Mouse (Mus musculus) left cerebral cortex, postnatal 25 days (tissue): ENCODE measurements around the gene Ganc. TPM values are rescaled to one million over a fixed set of nuclear protein-coding genes. Genes with fewer than 3 reads are reported as not detected.
A peak's percentile ranks its signal among the peaks of the same experiment; 100 is the strongest.

Experiments
- DNase-seq, 2 experiments: peaks; one replicate each; pipeline ENCODE4 v3.0.0; 2022; ENCODE audit warnings: low spot score in 2 of 2, mixed read lengths in 1 of 2
- intact Hi-C: fragments of 180-260 bp; cut with DNase I; formaldehyde crosslinking; loops from one replicate; pipeline ENCODE4 v1.15.1; 2025
- total RNA-seq, 2 experiments: library from RNA; stranded (reverse); gene quantifications; 2 replicates each; pipeline ENCODE4 v1.2.3; 2021

The Ganc gene
- total RNA-seq, 2 experiments from 2014 or later = 12.6 to 15.7 TPM

DNA sequence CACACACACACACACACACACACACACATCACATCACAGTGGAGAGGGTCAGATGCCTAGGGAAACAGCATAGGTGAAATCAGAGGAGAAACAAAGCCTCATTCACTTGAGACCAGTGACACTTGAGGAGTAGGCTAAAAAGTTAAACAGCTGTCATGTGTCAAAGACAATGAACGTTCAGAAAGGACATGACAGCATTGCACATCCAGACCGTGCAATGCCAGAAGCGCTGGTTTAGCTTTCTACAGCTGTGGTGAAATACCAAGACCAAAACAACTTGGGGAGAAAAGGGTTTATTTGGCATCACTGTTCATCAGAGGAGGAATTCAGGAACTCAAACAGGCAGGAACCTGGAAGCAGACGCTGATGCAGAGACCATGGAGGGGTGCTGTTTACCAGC lies 89.6 kb downstream of the Ganc start:
- intact Hi-C loops = no loop called here
- no peak for DNase-seq

GRCm38 (mm10) chr2:120496511-120496910 lies 92.8 kb downstream of the Ganc start:
- DNase-seq = peak; percentile 30 to 66
- intact Hi-C loops = no loop called here

GRCm38 (mm10) chr2:120499971-120500471 lies 96.3 kb downstream of the Ganc start:
- no peak for DNase-seq
- intact Hi-C loops = no loop called here

GRCm38 (mm10) chr2:120501136-120501918 lies 97.6 kb downstream of the Ganc start:
- intact Hi-C loops = no loop called here

GRCm38 (mm10) chr2:120501931-120502604 lies 98.4 kb downstream of the Ganc start:
- intact Hi-C loops = no loop called here
- no peak for DNase-seq

More at GRCm38 (mm10) chr2:120501136-120501918, 97.6 kb downstream of the Ganc start:
- DNase-seq = no peak

- no peak for DNase-seq
- intact Hi-C loops = no loop called here
These were observed 98.9 kb downstream of the Ganc start for GRCm38 (mm10) chr2:120502605-120502990.

GRCm38 (mm10) chr2:120503094-120503493 lies 99.4 kb downstream of the Ganc start:
- intact Hi-C loops = no loop called here
- DNase-seq = no peak

GRCm38 (mm10) chr2:120503992-120504391 lies 100.3 kb downstream of the Ganc start:
- intact Hi-C loops = no loop called here
- no peak for DNase-seq

Other genes starting within 250 kb of the Ganc start
- 10 to 100 TPM; 13.2 to 18.8 TPM for gene Ehd4, start 249.3 kb upstream of the Ganc start, total RNA-seq
- gene Pla2g4e, start 158.6 kb upstream of the Ganc start, total RNA-seq = 10 to 100 TPM; 18.9 to 21.8 TPM
- not detected for gene Pla2g4d, start 114.7 kb upstream of the Ganc start, total RNA-seq
- not detected for gene Pla2g4f, start 89.7 kb upstream of the Ganc start, total RNA-seq
- 10 to 100 TPM; 68.7 to 69.9 TPM for gene Vps39, start 50.8 kb upstream of the Ganc start, total RNA-seq
- gene Tmem87a, start 217 bp downstream of the Ganc start, total RNA-seq = 10 to 100 TPM; 41.3 to 44.4 TPM
- gene Capn3, start 52.1 kb downstream of the Ganc start, total RNA-seq = 1 to 10 TPM; 5.8 to 6.7 TPM
- gene Zfp106, start 159.9 kb downstream of the Ganc start, total RNA-seq = 100 to 1,000 TPM; 148 to 150 TPM
- gene Snap23, start 163.8 kb downstream of the Ganc start, total RNA-seq = 10 to 100 TPM; 15.9 to 24.3 TPM
- 10 to 100 TPM; 14.8 to 15.6 TPM for gene Haus2, start 205.5 kb downstream of the Ganc start, total RNA-seq
- gene Lrrc57, start 205.6 kb downstream of the Ganc start, total RNA-seq = 10 to 100 TPM; 40.6 to 46.8 TPM
- gene Stard9, start 225.2 kb downstream of the Ganc start, total RNA-seq = 1 to 10 TPM; 7.1 to 9.3 TPM